Mouse (Mus musculus): ENCODE data around the gene Kcnc2. TPM values are rescaled to one million over a fixed set of nuclear protein-coding genes. Genes with fewer than 3 reads are reported as not detected.
"Not testable (repeated sequence)": the region's sequence is repeated elsewhere in the genome, so short reads cannot be mapped to it uniquely, and the experiment has no call there.

The Kcnc2 gene
- total RNA-seq (2021) = under 1 TPM; 0.79 to 0.88 TPM

DNA sequence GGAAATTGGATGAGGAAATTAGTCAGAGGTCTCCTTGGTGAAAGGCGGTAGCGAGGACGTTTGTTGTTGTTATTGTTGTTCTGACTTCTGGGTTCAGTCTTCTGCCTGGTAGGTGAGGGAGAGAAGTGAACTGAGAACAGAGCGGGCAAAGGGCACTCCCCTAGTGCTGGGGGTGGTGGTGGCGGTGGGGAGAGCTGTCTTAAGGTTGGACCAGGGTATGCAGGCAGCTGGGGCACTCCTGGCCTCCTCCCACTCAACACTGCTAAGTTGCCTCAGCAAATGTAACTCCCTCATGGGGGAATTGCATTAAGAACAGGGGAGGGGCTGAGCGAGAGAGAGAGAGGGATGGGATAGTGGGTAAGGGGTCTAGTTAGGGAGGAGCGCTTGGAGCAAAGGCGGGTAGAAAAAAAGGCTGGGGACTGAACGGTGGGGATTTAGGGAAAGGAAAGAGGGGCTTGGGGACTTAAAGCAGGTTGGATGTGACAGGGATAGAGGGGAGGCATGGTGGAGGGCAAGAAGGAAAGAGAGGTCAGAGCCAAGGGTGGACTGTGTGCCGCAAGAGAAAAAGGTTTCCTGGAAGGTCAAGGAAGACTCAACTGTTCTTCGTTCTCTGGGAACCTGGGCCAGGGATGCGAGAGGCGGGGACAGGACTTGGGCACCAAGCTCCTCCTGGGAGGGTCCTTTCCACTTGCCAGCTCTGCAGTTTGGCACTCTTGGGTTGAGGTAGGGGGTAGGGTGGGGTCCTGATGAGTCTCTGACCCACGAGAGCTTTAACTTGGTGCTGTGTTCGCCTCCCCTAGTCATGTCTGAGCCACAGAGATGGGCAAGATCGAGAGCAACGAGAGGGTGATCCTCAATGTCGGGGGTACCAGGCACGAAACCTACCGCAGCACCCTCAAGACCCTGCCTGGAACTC, at the start of gene Kcnc2:
Gene Kcnc2 (plus strand): TSS at position 235 of the 916 bp plus-strand sequence.
- peak; percentile 4 for DNase-seq

DNA sequence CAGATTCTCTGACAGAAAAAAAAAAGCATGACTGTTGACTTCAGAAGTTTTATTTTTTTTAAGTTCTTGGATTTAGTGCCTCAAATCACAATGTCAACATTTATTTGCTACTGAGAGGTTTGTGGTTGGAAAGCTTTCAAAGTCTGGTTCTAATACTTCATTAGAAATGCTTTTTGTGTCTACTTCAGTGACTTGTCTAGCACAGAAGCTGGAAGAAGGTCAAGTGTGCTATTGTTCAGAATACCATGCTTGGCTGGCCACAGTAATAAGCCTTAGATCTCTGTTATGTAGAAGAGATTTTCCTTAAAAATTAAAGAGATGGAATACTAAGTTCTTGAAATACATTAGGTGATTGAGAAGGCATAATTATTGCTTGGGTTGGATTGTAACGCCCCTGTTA, 43.8 kb upstream of the Kcnc2 start:
- DNase-seq = no peak

DNA sequence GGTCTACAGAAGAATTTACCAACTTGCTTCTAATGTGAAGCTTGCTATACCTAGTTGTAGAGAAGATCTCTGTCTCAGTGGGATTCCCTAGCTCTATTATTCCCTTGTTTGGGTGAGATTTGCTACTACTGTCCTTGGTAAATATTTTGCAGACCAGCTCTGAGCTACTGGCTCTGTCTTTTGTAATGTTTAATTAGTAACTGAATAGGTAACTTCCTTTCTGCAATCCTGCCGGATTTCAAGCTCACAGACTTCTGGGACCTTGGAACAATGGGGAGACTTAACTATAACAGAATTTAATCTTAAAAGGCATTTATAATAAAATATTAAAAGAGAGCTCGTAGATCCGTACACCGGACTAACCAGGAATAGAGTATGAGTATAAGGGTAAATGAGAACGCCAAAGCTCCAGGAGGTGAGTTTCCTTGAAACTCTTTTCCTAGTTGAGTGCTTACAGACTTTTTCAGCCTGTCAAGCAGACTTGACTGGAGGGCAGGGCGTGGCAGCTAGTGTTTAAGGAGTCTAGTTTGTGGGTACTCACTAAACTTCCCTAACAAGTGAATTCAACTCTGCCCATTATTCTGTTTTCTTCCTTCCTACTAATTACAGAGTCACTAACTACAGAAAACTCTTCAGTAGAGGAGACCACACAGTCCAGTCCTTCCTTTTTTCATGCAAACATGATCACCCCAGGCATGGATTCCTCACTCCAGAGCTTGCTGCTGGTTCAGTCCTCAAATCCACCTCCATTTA, 41.7 kb upstream of the Kcnc2 start:
- DNase-seq = not testable (repeated sequence)

DNA sequence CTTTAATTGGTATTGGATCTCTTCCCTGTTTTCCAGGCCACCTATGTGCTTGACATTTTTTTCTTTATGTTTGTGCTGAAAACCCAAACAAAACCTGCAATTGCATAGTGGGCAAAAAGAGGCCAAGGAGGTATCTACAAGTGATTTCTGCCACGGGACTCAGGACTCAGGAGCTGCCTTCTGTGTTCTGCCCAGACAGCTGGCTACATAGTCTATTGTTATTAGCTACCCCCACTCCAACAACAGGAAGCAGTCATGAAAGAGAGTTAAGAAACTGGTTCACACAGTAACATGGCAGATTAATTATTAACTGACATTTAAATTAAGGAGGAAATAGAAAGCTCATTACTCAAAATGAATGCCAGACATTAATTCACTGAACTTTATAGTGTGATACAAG, 38.2 kb upstream of the Kcnc2 start:
- DNase-seq = not testable (repeated sequence)

DNA sequence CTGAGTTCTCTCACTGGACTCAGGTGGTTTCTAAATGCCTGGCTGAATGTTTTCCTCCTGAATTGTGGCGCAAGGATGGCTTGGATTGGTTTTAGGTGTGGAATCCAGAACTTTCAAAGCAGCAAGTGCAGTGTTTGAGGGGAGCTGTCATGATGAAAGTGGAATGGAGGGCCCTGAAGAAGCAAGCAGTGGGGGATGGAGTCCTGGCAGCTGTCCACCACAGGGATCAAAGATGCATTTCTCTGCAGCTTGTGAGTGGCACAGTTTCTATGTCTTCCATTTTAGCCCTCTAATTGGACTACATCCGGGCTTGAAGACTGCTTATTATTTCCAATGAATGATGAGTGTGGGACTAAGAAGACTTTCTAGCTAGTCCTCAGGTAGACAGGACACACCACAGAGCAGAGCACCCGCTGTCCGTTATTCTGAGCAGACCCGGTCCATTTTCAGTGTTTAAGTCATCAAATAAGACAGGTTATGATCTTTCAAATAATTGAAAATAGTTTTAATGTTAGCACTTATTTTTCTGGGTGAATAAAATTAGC, 35.5 kb upstream of the Kcnc2 start:
- DNase-seq = not testable (repeated sequence)

DNA sequence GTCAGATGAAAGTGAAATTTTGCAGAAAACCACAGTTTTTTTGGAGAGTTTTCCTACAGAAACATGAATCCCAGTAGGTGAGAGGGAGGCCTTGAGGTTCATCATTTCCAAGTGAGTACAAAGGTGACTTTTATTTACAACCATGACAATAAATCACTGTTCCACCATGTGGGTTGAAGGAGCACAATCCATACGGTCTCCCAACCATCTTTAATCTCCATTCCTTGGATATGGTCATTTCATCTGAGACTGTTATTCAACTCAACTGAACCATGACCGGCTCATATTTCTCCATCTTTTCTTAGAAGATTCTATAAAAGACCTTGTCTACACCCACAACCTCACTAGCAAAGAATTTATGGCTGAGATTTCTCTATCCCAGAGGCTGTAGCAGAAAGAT, 22.6 kb upstream of the Kcnc2 start:
- DNase-seq = no peak

DNA sequence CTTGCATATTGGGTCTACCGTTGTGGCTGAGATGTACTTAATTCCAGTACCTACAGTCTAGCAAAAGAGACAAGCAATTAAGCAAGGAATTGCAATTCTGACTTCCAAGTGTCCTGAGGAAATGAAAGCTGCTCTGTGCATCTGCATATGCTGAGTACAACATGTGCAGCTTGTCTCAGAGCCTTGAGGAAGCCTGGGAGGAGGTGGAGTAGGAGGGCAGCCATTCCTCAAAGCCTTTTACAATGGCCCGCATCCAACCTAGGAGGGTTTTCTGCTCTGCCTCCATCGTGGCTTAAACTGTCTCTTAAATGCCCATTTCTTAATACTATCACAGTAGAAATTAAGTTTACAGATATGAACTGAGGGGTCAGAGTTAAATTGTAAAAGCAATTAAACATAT, 7.5 kb upstream of the Kcnc2 start:
- DNase-seq = no peak

DNA sequence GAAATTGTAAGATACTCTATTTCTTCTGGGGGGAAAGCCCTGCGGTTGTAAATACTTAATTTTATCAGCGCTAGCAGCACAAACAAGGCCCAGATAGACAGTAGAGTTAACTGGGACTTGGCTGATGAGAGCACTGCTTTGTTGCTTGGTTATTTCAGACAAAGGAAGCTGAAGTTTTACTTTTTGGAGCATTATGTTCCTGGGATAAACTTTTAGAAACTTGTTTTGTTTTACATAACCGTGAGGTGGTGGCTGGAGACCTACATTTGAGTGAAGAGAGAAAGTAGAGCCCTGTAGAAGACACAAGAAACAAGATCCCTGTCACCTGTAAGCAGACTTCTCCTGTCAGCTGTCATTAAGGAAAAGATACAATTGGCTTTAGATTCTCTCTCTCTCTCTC, 1.4 kb upstream of the Kcnc2 start:
- DNase-seq = no peak

DNA sequence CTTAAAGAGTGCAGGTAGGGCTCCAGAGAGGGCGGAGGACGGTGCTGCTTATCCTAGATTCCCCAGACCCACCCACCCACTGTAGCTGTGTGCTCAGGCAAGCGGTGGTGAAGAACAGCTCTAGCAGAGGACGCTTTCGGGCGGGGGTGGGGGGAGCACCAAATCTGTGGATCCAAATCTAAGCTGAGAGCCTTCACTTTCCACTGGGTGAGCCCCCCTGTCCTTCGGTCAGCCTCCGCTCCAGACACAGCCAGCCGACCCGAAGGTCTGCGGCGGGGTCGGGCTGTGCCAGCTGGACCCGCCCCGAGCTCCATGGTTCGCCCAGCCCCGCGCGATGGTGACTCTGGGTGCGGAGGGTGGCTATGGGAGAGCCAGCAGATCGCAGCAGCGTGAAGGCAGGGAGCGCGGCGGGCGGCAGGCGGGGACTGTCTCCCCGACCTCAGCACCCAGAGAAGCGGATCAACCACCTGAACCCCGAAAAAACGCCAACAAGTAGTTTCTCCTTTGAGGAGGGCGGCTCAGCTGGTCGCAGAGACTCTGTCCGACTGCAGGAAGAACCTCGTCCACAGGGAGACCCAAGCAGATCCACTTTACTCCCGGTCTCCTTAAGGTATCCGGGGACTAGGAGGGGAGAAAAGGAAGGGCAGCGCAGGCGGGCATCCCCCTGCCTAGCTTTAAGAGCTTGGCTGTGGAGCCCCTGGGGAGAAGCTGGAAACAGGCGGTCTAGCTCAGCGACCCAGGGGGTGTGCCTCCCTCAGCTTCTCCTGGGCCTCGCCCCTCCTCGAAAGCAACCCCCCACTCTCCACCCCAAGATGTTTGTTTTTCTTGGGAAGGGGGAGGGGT, 761 bp upstream of the Kcnc2 start:
- DNase-seq = peak; percentile 13

DNA sequence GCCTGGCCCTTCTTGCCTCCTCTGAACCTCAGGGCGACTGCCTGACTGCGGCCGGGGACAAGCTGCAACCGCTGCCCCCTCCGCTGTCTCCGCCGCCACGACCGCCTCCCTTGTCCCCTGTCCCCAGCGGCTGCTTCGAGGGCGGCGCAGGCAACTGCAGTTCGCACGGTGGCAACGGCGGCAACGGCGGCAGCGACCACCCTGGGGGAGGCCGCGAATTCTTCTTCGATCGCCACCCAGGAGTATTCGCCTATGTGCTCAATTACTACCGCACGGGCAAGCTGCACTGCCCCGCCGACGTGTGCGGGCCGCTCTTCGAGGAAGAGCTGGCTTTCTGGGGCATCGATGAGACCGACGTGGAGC, 863 bp downstream of the Kcnc2 start:
- peak; percentile 17 for DNase-seq

DNA sequence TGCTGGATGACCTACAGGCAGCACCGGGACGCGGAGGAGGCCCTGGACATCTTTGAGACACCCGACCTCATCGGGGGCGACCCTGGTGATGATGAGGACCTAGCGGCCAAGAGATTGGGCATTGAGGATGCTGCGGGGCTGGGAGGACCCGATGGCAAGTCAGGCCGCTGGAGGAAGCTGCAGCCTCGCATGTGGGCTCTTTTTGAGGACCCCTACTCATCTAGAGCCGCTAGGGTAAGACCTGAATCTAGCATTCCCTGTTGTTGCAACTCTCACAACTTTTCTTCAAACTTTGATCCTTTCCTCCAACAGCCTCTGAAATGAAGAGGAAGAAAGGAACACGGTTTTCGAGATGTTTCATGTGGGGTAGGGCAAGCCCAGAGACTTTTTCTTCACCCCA, 1.2 kb downstream of the Kcnc2 start:
- peak; percentile 5 for DNase-seq

DNA sequence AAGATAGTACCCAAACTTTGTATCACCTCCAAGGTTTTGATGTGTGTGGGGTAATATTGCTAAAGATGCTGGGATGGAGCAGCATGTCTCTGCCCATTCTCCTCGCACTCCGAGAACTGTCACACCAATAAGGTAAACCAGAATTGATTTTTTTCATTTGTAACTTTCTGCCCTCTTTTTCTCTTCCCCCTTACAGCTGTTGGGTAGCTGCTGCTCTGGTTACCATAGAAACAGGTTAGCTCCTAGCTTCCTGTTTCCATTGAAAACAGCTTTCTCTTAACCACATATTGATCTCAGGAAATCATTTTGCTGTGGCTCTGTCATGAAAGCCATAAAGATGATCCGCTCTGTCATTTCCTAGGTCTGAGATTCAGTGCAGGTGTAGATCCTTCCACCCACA, 7.1 kb downstream of the Kcnc2 start:
- no peak for DNase-seq

DNA sequence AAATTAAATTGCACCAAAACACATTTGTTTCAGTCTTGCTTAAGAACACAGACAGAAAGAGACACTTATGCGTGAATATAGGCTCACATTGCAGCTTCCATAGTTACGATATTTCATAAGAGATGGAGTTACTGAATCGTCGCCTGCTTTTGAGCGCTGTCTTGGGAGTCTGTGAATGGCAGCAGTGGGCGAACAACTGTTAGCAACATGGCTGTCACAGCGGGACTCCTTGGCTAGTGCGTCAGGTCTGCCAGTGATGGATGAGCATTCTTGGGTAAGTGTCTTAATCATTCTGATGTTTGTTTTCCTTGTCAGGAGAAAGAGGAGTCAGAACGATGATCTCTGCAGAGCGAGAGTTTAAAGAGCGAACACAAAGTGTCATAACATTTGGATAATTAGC, 44.2 kb downstream of the Kcnc2 start:
- no peak for DNase-seq

DNA sequence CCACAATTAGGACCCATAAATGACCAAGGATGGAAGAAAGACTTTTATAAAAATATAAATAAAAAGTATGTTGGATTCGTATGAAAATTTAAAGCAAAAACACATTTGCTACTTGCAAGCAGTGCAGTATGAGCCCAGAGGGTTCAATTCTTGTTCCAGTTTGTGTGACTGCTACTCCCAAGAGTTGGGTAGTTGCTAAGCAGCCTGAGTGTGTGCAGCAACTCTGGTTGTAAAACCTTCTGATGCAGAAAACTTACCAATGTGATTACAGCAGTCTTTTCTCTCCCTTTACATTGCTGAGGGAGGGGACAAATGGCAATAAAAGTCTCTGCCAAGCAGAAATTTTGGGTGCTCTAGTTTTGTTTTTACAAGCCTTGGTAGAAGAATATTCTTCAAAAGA, 46.9 kb downstream of the Kcnc2 start:
- no peak for DNase-seq

DNA sequence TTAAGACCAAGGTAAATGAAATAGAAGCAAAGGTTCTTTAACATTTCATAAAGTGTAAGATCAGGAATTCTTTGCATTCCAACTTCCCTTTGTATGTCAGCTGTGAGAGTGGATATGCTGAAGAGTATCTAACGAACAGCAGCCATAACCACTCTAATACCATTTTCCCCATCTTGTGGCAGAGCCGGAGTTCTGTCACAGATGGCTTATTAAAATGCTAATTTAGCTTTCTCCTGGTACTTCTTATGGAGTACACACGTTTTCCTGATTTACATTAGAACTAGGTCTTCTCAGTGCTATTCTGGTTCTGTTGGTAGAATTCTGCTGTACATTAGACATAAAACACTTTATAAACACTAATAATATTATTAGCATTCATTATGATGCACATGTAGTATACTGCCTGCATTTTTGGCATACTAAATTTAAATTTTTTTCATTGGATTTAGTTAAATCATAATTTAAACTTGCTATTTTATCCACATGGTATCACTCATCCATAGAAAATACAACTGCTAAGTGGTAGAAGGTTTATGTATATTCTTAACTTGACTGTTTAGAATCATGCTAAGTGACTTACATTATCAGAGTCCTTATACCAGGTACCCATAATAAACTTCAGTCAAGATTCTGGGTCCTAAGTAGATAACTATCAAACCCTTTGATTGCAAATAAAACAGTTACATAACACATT, 86.9 kb downstream of the Kcnc2 start:
- no peak for DNase-seq

DNA sequence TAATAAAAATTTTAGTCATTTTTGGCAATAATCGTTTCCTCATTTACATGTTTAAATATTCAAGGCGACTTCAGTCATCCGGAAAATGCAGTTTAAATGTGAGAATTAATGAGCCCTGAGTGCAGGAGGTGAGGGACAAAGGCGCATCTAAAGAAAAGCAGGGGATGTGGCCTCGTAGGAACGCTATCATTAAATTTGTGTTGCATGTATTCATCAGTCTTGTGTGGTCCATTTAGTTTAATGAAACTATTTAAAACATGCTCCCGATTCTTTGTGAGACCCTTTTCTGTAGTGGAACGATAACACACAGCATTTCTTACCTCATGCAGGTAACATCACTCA, 87.4 kb downstream of the Kcnc2 start:
- DNase-seq = no peak

DNA sequence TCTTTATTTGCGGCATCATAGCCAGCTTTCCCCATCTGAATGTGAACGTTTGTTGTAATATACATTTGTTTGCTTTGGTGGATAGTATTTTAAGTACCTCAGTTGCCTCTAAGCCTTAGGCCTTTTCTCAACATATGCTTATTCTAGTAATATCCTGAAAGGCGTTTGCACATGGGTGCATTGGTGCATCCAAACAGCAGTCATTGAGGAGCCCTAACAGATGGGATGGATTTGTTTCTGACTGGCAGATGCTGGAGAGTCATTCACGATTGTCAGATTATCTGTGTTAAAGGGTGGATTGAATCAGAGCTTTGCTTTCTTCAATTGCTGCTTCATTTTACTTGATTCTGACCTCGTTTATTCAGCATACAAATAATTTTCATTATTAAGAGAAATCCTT, 89.8 kb downstream of the Kcnc2 start:
- DNase-seq = no peak

DNA sequence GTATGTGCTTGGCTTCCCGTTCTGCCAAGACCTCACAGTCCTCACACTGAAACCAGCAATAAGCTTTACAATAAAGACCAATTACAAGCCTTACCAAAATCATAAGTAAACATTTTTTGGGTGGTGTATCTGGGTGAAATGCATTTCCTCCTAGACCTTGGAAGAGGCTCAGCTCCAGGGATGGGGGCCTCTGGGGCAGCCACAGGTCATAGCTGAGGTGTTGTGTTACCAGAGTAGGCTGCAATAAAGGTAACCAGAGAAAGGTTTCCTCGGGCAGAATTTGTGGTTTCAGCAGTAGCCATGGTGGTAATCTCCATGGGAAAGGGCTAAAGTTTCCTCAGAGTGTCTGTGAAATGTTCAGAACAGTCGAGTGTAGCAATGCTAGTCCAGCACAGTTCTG, 97.4 kb downstream of the Kcnc2 start:
- DNase-seq = no peak

DNA sequence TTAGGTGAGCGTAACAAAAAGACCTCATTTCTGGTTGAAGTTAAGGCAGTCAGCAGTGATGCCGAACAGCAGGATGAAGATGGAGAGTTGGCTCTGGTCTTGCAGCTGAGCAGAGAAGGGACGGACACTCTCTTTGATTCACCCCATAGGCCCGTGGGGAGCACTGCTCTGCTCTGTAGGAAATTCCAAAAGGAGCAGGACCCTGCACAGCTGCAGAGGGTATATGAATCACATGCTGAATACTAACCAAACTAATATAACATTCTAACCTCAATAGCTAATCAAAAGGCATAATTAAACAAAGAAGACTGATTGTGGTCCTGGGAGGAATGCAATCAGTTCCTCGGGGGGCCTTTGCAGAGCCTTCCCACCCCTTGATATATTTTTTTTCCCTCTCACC, 106.2 kb downstream of the Kcnc2 start:
- no peak for DNase-seq

DNA sequence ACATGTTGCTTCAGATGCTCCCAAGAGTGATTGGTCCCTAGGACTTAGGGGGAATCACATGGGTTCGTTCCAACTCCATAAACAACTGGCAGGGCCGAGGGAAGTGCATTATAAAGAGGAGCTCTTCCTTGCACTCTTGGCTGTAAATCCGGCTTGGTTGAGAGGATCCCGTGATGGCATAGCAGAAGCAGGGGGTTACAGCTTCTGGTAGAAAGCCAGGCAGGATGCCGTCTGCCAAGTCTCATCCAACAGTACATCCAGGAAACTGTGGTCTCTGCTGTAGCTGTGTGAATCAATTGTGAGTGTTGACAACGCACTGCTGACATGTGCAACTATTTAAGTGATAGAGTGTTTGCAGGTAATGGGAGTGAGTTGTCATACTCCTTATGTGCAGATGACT, 107.5 kb downstream of the Kcnc2 start:
- no peak for DNase-seq

DNA sequence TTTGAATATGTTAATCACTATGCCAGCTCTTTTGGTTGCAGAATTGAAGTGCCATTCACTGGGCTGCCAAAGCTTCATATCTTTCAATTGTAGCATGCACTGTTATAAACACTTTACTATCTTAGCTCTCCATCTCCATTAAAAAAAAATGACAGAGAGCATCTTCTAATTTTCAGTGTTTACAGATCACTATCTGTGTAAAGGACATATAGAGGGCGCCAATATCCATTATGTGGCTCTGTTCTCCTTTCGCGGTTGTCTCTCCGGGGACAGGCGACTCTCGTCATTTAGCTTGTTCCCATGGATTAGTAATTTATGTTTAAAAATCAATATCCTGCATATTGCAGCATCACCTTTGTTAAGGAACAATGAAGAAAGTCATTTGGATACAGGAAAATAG, 109.7 kb downstream of the Kcnc2 start:
- DNase-seq = no peak

DNA sequence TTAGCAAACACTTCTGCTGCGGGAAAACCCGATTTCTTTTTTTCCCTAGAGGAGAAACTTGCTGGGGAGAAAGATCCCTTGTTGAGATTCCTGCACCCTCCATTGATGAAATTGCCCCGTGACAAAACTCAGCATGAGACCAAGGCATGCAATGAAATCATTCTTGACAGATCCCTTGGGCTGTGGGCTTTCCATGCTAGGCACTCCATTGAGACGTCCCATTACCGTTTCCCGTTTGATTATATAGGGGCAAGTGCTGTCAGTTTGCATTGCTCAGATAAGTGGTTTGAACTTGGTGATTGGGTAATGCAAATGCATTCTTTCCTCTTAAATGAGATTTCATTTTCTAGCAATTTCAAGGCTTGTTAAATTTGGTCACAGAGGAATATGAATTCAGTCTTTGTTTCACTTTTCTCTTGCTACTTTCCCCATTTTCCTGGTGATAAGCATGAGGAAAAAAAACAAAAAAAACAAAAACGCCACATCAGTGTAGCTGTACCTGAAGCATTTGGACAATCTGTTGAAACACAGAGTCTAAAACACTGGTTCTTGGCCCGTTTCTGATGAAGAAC, 123.6 kb downstream of the Kcnc2 start:
- no peak for DNase-seq

All from heart, postnatal 4 days (tissue).